Mouse (Mus musculus) myocyte (in vitro differentiated cells): ENCODE results near the gene Gprc5c.

Experiments used
- CEBPB ChIP-seq: IDR thresholded peaks from 2 replicates; pipeline ENCODE4 v1.6.1; 2011; ENCODE audit warnings: mild to moderate bottlenecking, moderate library complexity; ENCODE audit not compliant: poor library complexity, insufficient read depth, severe bottlenecking
- E2F4 ChIP-seq: IDR thresholded peaks from one replicate; pipeline ENCODE4 v1.6.1; 2011; ENCODE audit warnings: mild to moderate bottlenecking, control low read depth, moderate library complexity; ENCODE audit not compliant: insufficient read depth
- MAX ChIP-seq: IDR thresholded peaks from one replicate; pipeline ENCODE4 v1.6.1; 2011; ENCODE audit warnings: low read depth, mild to moderate bottlenecking, control low read depth
- MYOD1 ChIP-seq, 3 experiments: IDR thresholded peaks; one replicate each; pipeline ENCODE4 v1.6.1; 2011; ENCODE audit warnings: control low read depth in 2 of 3, low read depth in 2 of 3, mild to moderate bottlenecking in 2 of 3, moderate library complexity in 1 of 3; ENCODE audit not compliant: insufficient read length in 2 of 3, control insufficient read depth in 1 of 3
- MYOG ChIP-seq, 3 experiments: IDR thresholded peaks; one replicate each; pipeline ENCODE4 v1.6.1; 2011; ENCODE audit warnings: control low read depth in 2 of 3, low read depth in 2 of 3, mild to moderate bottlenecking in 2 of 3; ENCODE audit not compliant: insufficient read length in 2 of 3, control insufficient read depth in 1 of 3, insufficient read depth in 1 of 3
- POLR2A ChIP-seq: IDR thresholded peaks from one replicate; pipeline ENCODE4 v1.6.1; 2011; ENCODE audit warnings: low read depth, mild to moderate bottlenecking, control low read depth, moderate library complexity; ENCODE audit not compliant: insufficient read length
- POLR2AphosphoS2 ChIP-seq: IDR thresholded peaks from one replicate; pipeline ENCODE4 v1.6.1; 2011; ENCODE audit warnings: low read depth, control low read depth; ENCODE audit not compliant: insufficient read length
- REST ChIP-seq: IDR thresholded peaks from one replicate; pipeline ENCODE4 v1.6.1; 2011; ENCODE audit warnings: mild to moderate bottlenecking, control low read depth, moderate library complexity; ENCODE audit not compliant: insufficient read depth, insufficient read length
- TCF12 ChIP-seq: IDR thresholded peaks from one replicate; pipeline ENCODE4 v1.6.1; 2011; ENCODE audit warnings: mild to moderate bottlenecking, control low read depth; ENCODE audit not compliant: poor library complexity, insufficient read depth, severe bottlenecking
- TCF3 ChIP-seq: IDR thresholded peaks from one replicate; pipeline ENCODE4 v1.6.1; 2011; ENCODE audit warnings: low read depth, control low read depth; ENCODE audit not compliant: insufficient read length
- USF1 ChIP-seq: IDR thresholded peaks from one replicate; pipeline ENCODE4 v1.6.1; 2011; ENCODE audit warnings: low read depth, mild to moderate bottlenecking, control low read depth, moderate library complexity

- no peak for TF ChIP-seq TCF3
- TF ChIP-seq POLR2A, result peak; percentile 66
- no peak for TF ChIP-seq TCF12
- TF ChIP-seq E2F4, result no peak
- no peak for TF ChIP-seq MAX
- TF ChIP-seq CEBPB, result no peak
- TF ChIP-seq POLR2AphosphoS2, result peak; percentile 75
- peak in 1 of 3 experiments; percentile 48 for TF ChIP-seq MYOG (IDR thresholded peaks at IDR 0.05; ENCODE audit: control insufficient read depth in 1 of 3, insufficient read depth in 1 of 3, insufficient read length in 2 of 3, low read depth in 2 of 3)
- TF ChIP-seq USF1, result no peak
- peak in 1 of 3 experiments; percentile 12 for TF ChIP-seq MYOD1 (IDR thresholded peaks at IDR 0.05; ENCODE audit: control insufficient read depth in 1 of 3, insufficient read length in 2 of 3, low read depth in 2 of 3)
- no peak for TF ChIP-seq REST
These were observed 34.0 kb upstream of the Gprc5c start for GRCm38 (mm10) chr11:114816934-114817333.
